In the genomic region with DNA sequence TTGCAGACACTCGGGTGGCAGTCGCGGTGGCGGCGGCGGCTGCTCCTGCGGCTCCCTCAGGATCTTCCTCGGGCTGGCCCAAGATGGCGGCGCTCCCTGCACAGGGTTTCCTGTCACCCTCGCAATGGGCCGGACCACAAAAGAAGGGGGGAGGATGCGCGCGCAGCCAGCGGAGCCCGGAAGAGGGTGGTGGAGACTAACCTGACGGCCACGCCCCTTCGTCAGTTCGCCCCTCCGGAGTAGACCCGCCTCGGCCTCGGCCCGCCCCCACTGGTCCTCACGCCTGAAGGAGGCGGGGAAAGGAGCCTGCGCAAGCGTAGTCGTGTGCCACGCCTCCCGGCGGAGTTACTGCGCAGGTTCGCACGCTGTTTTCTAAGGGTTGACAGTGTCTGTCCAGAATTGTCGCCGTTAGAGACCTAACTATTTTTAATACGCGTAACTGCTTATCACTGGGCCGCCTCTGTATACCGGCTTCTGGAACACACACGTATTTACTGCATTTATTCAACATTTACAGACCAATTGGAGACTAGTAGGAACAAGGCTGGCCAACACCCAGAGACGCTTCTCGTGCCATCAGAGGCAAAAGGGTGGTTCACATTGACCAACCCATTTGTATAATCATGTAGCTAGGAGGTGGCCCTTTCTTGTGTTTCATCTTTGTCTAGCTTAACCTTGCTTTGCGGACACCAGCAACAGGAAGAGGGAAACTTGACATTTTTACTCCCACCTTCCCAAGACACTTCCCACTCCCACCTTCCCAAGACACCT, we compare ENCODE assay signal across 8 mouse cellular contexts. TPM values are rescaled to one million over a fixed set of nuclear protein-coding genes. Genes with fewer than 3 reads are reported as not detected.
DNase-seq lines count a peak whose midpoint lies in the region; ATAC-seq and TF ChIP-seq lines count a peak whose summit lies in the region.

A gene (minus strand): TSS at position 223 of the 771 bp plus-strand sequence.

- peak within 1 kb of the TSS; percentile 92 for H3K4me2 ChIP-seq in heart, embryonic 11.5 days
- peak within 1 kb of the TSS; percentile 68 for H3K4me2 ChIP-seq in kidney, embryonic 16.5 days (replicated peaks; ENCODE audit: low read depth, low read length)
- H3K4me2 ChIP-seq in myocyte (ENCODE audit: low read depth), result peak within 1 kb of the TSS; percentile 98

- H3ac ChIP-seq in C2C12 (ENCODE audit: control insufficient read depth, insufficient read length, low read depth) (peak within 1 kb of the TSS; percentile 98), myocyte (ENCODE audit: control insufficient read depth, insufficient read length) (peak within 1 kb of the TSS; percentile 89)

- WGBS in heart, embryonic 11.5 days (ENCODE audit: insufficient replicate concordance), result 1% methylated on average over 44 of the region's 47 CpGs
- under 1% methylated on average over 47 of the region's 47 CpGs for WGBS in kidney, embryonic 16.5 days
- WGBS in liver, adult 2 months, result under 1% methylated on average over 47 of the region's 47 CpGs

- H3K27ac ChIP-seq in heart, embryonic 11.5 days (ENCODE audit: low read depth, low read length), result peak within 1 kb of the TSS; percentile 96
- peak within 1 kb of the TSS; percentile 97 for H3K27ac ChIP-seq in kidney, embryonic 16.5 days (ENCODE audit: low read length)
- H3K27ac ChIP-seq in liver, adult 2 months (replicated peaks; ENCODE audit: insufficient read depth, low read depth, low read length), result peak within 1 kb of the TSS; percentile 95

- H3K79me3 ChIP-seq in C2C12 (ENCODE audit: low read depth), result peaks cover 40% of the 10 kb centered on the region

- TF ChIP-seq POLR2A in brain, embryonic 14.5 days (IDR thresholded peaks at IDR 0.05; ENCODE audit: borderline replicate concordance, extremely low read depth, insufficient read depth, insufficient read length, poor library complexity, severe bottlenecking), result peak; percentile 70
- peak; percentile 71 for TF ChIP-seq POLR2A in liver, adult 2 months (IDR thresholded peaks at IDR 0.05; ENCODE audit: extremely low read depth, insufficient read depth, low read length)
- TF ChIP-seq POLR2A in myocyte (IDR thresholded peaks at IDR 0.05; ENCODE audit: insufficient read length, low read depth), result peak; percentile 66

- no peak for TF ChIP-seq CTCF in C2C12 (IDR thresholded peaks at IDR 0.05; ENCODE audit: control insufficient read depth, insufficient read depth, insufficient read length)
- TF ChIP-seq CTCF in brain, embryonic 14.5 days (IDR thresholded peaks at IDR 0.05; ENCODE audit: borderline replicate concordance, extremely low read depth, insufficient read depth, insufficient read length), result no peak
- no peak for TF ChIP-seq CTCF in liver, adult 2 months (IDR thresholded peaks at IDR 0.05; ENCODE audit: low read depth, low read length)

- peak within 1 kb of the TSS; percentile 92 for H3K4me3 ChIP-seq in C2C12 (ENCODE audit: insufficient read depth, poor library complexity, severe bottlenecking)
- H3K4me3 ChIP-seq in erythroblast, embryonic 14.5 days (replicated peaks), result peak within 1 kb of the TSS; percentile 70
- H3K4me3 ChIP-seq in heart, embryonic 11.5 days (ENCODE audit: low read depth, low read length), result peak within 1 kb of the TSS; percentile 98
- H3K4me3 ChIP-seq in kidney, embryonic 16.5 days (ENCODE audit: low read length), result peak within 1 kb of the TSS; percentile 95
- H3K4me3 ChIP-seq in liver, adult 2 months (ENCODE audit: insufficient read depth, low read depth, low read length), result peak within 1 kb of the TSS; percentile 93
- H3K4me3 ChIP-seq in myocyte, result peak within 1 kb of the TSS; percentile 45

- H3K36me3 ChIP-seq in C2C12 (ENCODE audit: control insufficient read depth, insufficient read depth) (peaks cover 23% of the 10 kb centered on the region), myocyte (ENCODE audit: control insufficient read depth, insufficient read depth) (no peaks in the 10 kb centered on the region)
- peaks cover 24% of the 10 kb centered on the region for H3K36me3 ChIP-seq in erythroblast, embryonic 14.5 days (ENCODE audit: control insufficient read depth)
- no peaks in the 10 kb centered on the region for H3K36me3 ChIP-seq in heart, embryonic 11.5 days (ENCODE audit: control insufficient read depth, insufficient read depth, low read length)
- no peaks in the 10 kb centered on the region for H3K36me3 ChIP-seq in kidney, embryonic 16.5 days (ENCODE audit: insufficient read depth, low read length)
- 0 out of 2 replicates have a peak, but pooled peaks cover 2% of the 10 kb centered on the region for H3K36me3 ChIP-seq in liver, adult 2 months (ENCODE audit: control insufficient read depth, insufficient read depth, low read length)
- no peaks in the 10 kb centered on the region for H3K36me3 ChIP-seq in splenic B cell, adult 2 months (ENCODE audit: control insufficient read depth, insufficient read depth, low read length, poor library complexity, severe bottlenecking)

- peaks cover 47% of the 10 kb centered on the region for H3K79me2 ChIP-seq in C2C12 (ENCODE audit: control insufficient read depth, insufficient read depth)
- H3K79me2 ChIP-seq in liver, adult 2 months (ENCODE audit: control insufficient read depth, insufficient read depth, low read length), result peaks cover 19% of the 10 kb centered on the region
- peaks cover 45% of the 10 kb centered on the region for H3K79me2 ChIP-seq in myocyte (ENCODE audit: control insufficient read depth, insufficient read depth)

- no peaks in the 10 kb centered on the region for H3K9me3 ChIP-seq in erythroblast, embryonic 14.5 days (ENCODE audit: control insufficient read depth, low read length)
- no peaks in the 10 kb centered on the region for H3K9me3 ChIP-seq in heart, embryonic 11.5 days (replicated peaks; ENCODE audit: control insufficient read depth, low read length)
- no peaks in the 10 kb centered on the region for H3K9me3 ChIP-seq in kidney, embryonic 16.5 days (ENCODE audit: low read length)

- ATAC-seq in heart, embryonic 11.5 days (replicated peaks; ENCODE audit: insufficient number of reproducible peaks, low FRiP score, low TSS enrichment), result peak; percentile 97
- peak; percentile 98 for ATAC-seq in kidney, embryonic 16.5 days (ENCODE audit: low FRiP score, low TSS enrichment)

- peak; percentile 100 for DNase-seq in brain, embryonic 14.5 days (ENCODE audit: low read depth)
- DNase-seq in liver, adult 2 months (ENCODE audit: extremely low read depth, low read depth, low spot score), result peak; percentile 91
- peak; percentile 100 for DNase-seq in splenic B cell, adult 2 months (ENCODE audit: low read depth, low spot score)

- H3K4me1 ChIP-seq in erythroblast, embryonic 14.5 days (ENCODE audit: control insufficient read depth), result peaks cover 38% of the 10 kb centered on the region
- peaks cover 6% of the 10 kb centered on the region; the same call in 1 of the 2 replicates for H3K4me1 ChIP-seq in heart, embryonic 11.5 days (ENCODE audit: control insufficient read depth, insufficient read depth, low read length)
- H3K4me1 ChIP-seq in kidney, embryonic 16.5 days (ENCODE audit: insufficient read depth, low read length), result peaks cover 18% of the 10 kb centered on the region
- peaks cover 14% of the 10 kb centered on the region for H3K4me1 ChIP-seq in liver, adult 2 months (ENCODE audit: control insufficient read depth, insufficient read depth, low read length)

- peak within 1 kb of the TSS; percentile 99 for H3K9ac ChIP-seq in heart, embryonic 11.5 days (ENCODE audit: low read depth, low read length)
- H3K9ac ChIP-seq in kidney, embryonic 16.5 days (replicated peaks; ENCODE audit: low read length), result peak within 1 kb of the TSS; percentile 99
- H3K9ac ChIP-seq in liver, adult 2 months (ENCODE audit: low read depth, low read length), result peak within 1 kb of the TSS; percentile 98

- H3K27me3 ChIP-seq in C2C12 (ENCODE audit: control insufficient read depth, insufficient read depth, insufficient read length) (no peaks in the 10 kb centered on the region), myocyte (ENCODE audit: control insufficient read depth, insufficient read depth, insufficient read length) (no peaks in the 10 kb centered on the region)
- no peaks in the 10 kb centered on the region for H3K27me3 ChIP-seq in erythroblast, embryonic 14.5 days (ENCODE audit: control insufficient read depth)
- H3K27me3 ChIP-seq in heart, embryonic 11.5 days (ENCODE audit: control insufficient read depth, insufficient read depth, low read length), result no peaks in the 10 kb centered on the region
- H3K27me3 ChIP-seq in kidney, embryonic 16.5 days (ENCODE audit: insufficient read depth, low read length), result no peaks in the 10 kb centered on the region
- H3K27me3 ChIP-seq in liver, adult 2 months (ENCODE audit: control insufficient read depth, insufficient read depth, low read length), result no peaks in the 10 kb centered on the region
- H3K27me3 ChIP-seq in splenic B cell, adult 2 months (ENCODE audit: control insufficient read depth, insufficient read depth, low read length, poor library complexity, severe bottlenecking), result no peaks in the 10 kb centered on the region

TF ChIP-seq in C2C12, 6 proteins besides CTCF, POLR2A, EP300 and RAD21:
- no peak for TF ChIP-seq MYOG (IDR thresholded peaks at IDR 0.05; ENCODE audit: control insufficient read depth, extremely low read depth, insufficient read length)
- TF ChIP-seq MAX (IDR thresholded peaks at IDR 0.05), result peak; percentile 79
- no peak for TF ChIP-seq USF1 (IDR thresholded peaks at IDR 0.05; ENCODE audit: low read depth)

TF ChIP-seq in myocyte, 11 proteins besides CTCF, POLR2A, EP300 and RAD21:
- TF ChIP-seq E2F4 (IDR thresholded peaks at IDR 0.05; ENCODE audit: insufficient read depth) (peak; percentile 1), POLR2AphosphoS2 (IDR thresholded peaks at IDR 0.05; ENCODE audit: insufficient read length, low read depth) (peak; percentile 78), SRF (IDR thresholded peaks at IDR 0.05; ENCODE audit: control insufficient read depth, insufficient read length, low read depth) (peak; percentile 58), MYOD1 (IDR thresholded peaks at IDR 0.05; ENCODE audit: control insufficient read depth in 1 of 3, insufficient read length in 2 of 3, low read depth in 2 of 3) (no peak)

RNA-seq across cellular contexts. Expression of the gene that starts here (rescaled TPM):
- polyA plus RNA-seq in C2C12 (2012; fragmentation: generic; extraction: Trizol) (47.9 TPM), myocyte (2012; fragmentation: generic; extraction: Trizol) (102 TPM)
- polyA plus RNA-seq in brain, embryonic 14.5 days (2012; rRNA removed), result 167 and 171 TPM in 2 replicates
- polyA plus RNA-seq in erythroblast, embryonic 14.5 days (2012), result 44.7 and 50.9 TPM in 2 replicates
- 212 and 239 TPM in 2 replicates for polyA plus RNA-seq in heart, embryonic 11.5 days (2014; fragmentation: Nextera tagmentation; extraction: Ambion mirVana)
- polyA plus RNA-seq in kidney, embryonic 16.5 days (2015; fragmentation: Nextera tagmentation; extraction: Ambion mirVana), result 309 and 365 TPM in 2 replicates
- total RNA-seq in liver, adult 2 months (2014; rRNA removed), result 109 and 112 TPM in 2 replicates
- polyA plus RNA-seq in liver, adult 2 months (2012; rRNA removed), result 246 and 305 TPM in 2 replicates

Comparison
In these comparisons a context has a peak if more than half of its experiments do, and no peak if none do; other contexts are left out.
1. Peak in every context shown above with its lines: DNase-seq, ATAC-seq, H3K4me3 ChIP-seq and H3K27ac ChIP-seq.
2. H3K4me3 ChIP-seq: peak in every context shown above with its lines; median percentile 98 in heart, embryonic 11.5 days; 95 in kidney, embryonic 16.5 days; 93 in liver, adult 2 months; 92 in C2C12; 70 in erythroblast, embryonic 14.5 days; 45 in myocyte.